Mouse (Mus musculus) granulocyte monocyte progenitor cell, adult 5-6 weeks (primary cell): ENCODE measurements at regions not wholly inside any gene's neighbourhood (a gene's known extent, or its start where the extent isn't known, plus 50 kb on each side); places are given as distances from the start of the nearest gene placed in this dataset.
"Not testable (repeated sequence)": the region's sequence is repeated elsewhere in the genome, so short reads cannot be mapped to it uniquely, and the experiment has no call there.

Source experiments
- ATAC-seq: replicated peaks from 2 replicates; pipeline ENCODE4 v1.8.0; 2016; ENCODE audit warnings: mild to moderate bottlenecking, moderate TSS enrichment, inconsistent platforms; ENCODE audit not compliant: poor library complexity, severe bottlenecking

DNA sequence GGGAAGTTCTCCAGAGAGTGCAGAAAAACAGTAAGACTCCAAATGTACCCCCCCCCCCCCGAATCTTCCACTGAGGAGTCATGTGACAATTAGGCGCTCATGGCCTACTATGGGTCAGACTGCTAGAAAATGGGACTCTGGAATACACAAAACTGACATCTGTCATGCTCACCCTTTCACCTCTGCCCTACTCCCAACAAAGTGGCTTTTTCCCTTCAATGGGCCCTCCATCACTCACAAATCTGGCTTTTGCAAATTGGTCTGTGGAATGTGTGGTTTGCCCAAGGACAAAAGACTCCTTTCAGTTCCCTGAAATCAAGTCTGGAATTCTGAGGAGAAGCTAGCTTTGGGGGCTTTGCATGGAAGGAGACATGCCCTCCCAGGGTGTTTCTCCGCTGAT lies 109.0 kb downstream of the Sox4 start:
- ATAC-seq: no peak

GRCm38 (mm10) chr13:28842811-28843210 lies 110.7 kb downstream of the Sox4 start:
- peak; percentile 83 for ATAC-seq

DNA sequence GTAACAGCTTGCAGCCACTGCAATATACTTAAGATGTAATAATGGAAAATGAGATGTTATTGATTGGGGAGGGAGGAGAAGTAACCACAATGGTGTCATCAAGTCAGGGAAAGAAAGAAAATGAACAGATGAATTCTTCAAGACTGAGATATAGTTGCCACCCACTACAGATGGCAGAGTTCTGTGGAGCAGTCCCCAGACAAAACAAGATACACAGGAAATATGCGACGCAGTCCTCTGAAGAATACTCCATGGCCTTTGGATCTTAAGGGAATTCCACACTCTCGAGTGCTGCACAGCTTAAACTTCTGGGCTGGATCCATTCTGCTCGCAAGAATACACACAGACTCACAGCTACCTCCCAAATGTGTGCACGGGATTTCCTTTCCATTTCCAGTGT lies 113.4 kb downstream of the Sox4 start:
- no peak for ATAC-seq

DNA sequence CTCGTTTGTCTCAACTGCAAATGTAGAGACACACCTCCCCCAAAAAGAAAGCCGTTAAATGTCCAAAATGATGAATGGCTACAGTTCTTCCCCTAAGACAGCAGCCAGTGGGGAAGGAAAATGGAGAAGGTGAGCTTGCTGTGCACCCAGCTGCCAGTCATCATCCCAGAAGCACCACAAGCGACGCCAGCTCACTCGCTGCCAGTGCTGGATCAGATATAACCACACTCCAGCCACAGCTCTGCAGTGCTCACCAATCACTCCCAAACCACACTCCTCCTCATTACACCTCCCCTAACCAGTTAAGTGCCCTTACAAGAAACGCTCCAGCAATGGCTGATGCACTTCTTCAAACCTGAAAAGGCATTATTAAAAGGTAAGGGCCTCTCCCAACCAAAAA lies 114.4 kb downstream of the Sox4 start:
- peak; percentile 78 for ATAC-seq

GRCm38 (mm10) chr13:28838216-28838615 lies 115.3 kb downstream of the Sox4 start:
- no peak for ATAC-seq

DNA sequence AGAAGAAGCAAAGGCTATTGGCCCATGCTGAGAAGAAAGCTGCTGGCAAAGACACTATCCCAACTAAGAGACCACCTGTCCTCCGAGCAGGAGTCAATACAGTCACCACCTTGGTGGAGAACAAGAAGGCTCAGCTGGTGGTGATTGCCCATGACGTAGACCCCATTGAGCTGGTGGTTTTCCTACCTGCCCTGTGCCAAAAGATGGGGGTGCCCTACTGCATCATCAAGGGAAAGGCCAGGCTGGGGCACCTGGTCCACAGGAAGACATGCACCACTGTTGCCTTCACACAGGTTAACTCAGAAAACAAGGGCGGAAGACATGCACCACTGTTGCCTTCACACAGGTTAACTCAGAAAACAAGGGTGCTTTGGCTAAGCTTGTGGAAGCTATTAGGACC lies 116.3 kb downstream of the Sox4 start:
- ATAC-seq: not testable (repeated sequence)

GRCm38 (mm10) chr13:28833700-28834065 lies 119.8 kb downstream of the Sox4 start:
- ATAC-seq: no peak

GRCm38 (mm10) chr13:28832855-28833699 lies 120.4 kb downstream of the Sox4 start:
- peak; percentile 60 for ATAC-seq

DNA sequence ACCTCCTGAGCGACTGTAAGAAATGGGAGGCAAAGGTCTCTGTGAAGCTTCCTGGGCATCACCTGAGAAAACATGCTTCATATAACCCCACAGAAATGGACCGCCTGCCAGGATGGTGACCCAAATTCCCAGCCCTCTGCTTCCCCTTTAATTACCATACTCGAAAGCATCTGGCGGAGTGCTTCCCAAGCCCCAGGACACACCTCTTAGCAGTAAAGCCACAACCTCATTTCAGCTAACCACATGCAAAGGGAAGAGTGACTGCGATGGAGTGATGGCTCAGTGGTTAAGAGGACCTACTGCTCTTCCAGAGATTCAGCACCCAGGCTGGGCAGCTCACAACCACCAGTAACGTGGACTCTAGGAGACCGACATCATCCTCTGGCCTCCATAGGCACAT lies 127.2 kb downstream of the Sox4 start:
- ATAC-seq: peak; percentile 90

GRCm38 (mm10) chr13:28823985-28824384 lies 129.5 kb downstream of the Sox4 start:
- peak; percentile 75 for ATAC-seq

DNA sequence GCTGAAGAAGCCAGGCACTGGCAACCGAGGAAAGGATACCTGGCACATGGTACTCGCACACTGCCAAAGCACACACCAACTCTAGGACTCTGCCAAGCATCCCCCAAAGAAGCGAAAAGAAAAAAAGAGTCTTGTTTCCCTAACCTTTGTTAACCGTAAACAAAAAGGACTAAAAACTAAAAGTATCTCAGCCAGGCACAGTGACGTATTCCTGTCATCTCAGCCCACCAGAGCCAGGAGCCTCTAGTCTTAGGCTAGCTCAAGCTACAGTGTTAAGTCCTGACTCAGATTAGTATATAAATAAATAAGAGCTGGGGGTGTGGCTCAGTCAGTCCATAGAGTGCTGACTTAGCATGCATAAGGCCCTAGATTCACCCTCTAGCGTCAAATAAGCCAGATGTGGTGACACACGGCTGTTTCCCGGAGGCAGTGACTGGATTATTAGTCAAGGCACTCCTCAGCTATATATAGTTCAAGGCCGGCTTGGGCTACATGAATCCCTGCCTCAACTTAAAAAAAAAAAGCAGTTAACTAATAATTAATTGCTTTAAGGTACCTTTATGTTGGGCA lies 130.1 kb downstream of the Sox4 start:
- ATAC-seq: no peak

DNA sequence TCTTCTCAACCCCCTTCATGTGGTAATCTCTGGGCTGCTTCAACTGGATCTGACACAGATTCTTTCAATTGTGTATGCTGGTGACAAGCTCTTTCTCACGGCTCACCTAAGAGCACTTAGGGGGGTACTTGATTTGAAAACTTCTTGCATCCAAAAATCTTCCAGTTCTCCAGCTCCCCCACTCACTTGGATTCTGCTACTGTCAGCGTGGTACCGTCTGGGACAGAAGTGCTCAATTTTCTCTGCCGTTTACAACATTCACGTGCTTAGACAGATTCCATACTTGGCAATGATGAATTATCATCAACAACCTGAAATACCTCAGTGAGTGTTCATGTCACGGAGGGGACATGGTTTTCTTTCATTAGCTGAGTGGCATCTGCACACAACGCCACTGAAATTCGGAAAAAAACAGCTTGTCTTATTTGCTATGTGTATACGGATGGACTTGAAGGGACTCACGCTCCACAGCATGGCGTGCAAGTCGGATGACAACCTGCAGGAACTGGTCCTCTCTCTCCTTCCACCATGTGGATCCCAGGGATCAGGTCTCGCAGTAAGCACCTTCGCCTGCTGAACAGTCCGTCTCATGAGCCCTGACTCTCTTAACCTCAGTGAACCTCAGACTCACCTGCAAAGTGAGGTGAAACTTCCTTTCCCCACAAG lies 132.5 kb downstream of the Sox4 start:
- no peak for ATAC-seq

GRCm38 (mm10) chr13:28814127-28814526 lies 139.4 kb downstream of the Sox4 start:
- no peak for ATAC-seq

DNA sequence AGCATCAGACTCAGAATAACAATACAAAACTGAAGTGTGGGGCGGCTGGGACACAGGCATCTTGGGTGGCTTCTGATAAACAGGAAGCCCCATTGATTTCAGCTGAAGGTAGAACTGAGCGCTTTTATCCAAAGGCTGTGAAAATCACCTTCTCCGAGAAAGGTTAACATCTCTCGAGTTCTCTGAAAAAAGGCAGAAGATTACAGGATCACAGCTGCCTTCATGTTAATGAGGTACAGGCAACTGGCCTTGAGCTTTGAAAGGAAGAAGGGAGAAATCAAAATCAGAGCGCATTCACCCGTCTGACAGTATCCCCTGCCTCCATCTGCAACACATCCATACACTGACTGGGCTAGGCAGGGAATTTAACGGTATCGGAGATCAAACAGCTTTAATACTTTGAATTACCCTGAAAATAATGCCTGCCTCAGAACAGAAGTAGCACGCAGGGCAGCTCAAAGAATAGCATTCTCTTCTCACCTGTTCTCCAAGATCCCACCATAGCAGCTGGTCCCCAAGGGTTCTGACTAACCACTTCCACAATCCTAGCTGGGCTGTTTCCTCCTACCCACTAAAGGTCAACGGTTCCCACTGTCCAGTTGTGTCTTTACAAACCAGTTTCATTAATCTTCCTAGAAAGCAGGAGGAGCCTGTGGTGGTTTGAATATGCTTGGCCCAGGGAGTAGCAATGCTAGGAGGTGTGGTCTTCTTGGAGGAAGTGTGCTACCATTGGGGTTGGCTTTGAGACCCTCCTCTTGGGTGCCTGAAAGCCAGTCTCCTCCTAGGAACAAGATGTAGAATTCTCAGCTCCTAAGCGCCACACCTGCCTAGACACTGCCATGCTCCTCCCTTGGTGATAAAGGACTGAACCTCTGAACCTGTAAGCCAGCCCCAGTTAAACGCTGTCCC lies 141.6 kb downstream of the Sox4 start:
- no peak for ATAC-seq

DNA sequence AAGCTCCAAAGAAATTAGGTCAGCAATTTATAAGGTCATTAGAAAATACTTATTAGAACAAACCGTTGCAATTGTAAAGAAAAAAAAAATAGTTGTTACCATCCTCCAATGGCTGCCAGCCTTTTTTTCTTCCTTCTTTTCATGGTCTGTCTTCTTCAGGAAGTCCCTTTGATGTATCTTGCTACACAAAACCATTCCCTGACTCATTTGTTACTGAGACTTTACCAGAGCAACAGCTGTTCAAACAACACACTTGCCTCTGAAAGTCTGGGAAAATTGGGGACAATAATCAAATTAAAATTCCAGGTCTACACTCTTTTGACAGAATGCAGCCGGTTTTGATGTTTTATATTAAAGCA lies 142.5 kb downstream of the Sox4 start:
- no peak for ATAC-seq

GRCm38 (mm10) chr13:28810326-28811080 lies 143.0 kb downstream of the Sox4 start:
- ATAC-seq: no peak

GRCm38 (mm10) chr13:28805302-28805701 lies 148.2 kb downstream of the Sox4 start:
- peak; percentile 74 for ATAC-seq

- no peak for ATAC-seq
Measured at GRCm38 (mm10) chr13:28801210-28801954, 152.1 kb downstream of the Sox4 start.

GRCm38 (mm10) chr13:28800676-28801075 lies 152.8 kb downstream of the Sox4 start:
- no peak for ATAC-seq
